8 mouse cellular contexts compared by ENCODE assay signal in genomic region chr10:80792175-80793032, GRCm38 (mm10). TPM values are rescaled to one million over a fixed set of nuclear protein-coding genes. Genes with fewer than 3 reads are reported as not detected.
DNase-seq lines count a peak whose midpoint lies in the region; ATAC-seq and TF ChIP-seq lines count a peak whose summit lies in the region.

No protein-coding gene starts in this region.

- no peak overlapping the region for H3K9ac ChIP-seq in heart, embryonic 11.5 days (ENCODE audit: low read depth, low read length)
- no peak overlapping the region for H3K9ac ChIP-seq in midbrain, postnatal 0 days (replicated peaks; ENCODE audit: low read length, poor library complexity, severe bottlenecking)
- no peak overlapping the region for H3K9ac ChIP-seq in midbrain, embryonic 11.5 days (ENCODE audit: low read length)

- no peak for ATAC-seq in heart, embryonic 11.5 days (replicated peaks; ENCODE audit: insufficient number of reproducible peaks, low FRiP score, low TSS enrichment)
- ATAC-seq in midbrain, postnatal 0 days (ENCODE audit: low FRiP score): no peak
- no peak for ATAC-seq in midbrain, embryonic 11.5 days (ENCODE audit: low FRiP score)

- intact Hi-C loops in heart, postnatal 25 days (cut with DNase I): no loop called here

- H3K4me1 ChIP-seq in heart, embryonic 11.5 days (ENCODE audit: control insufficient read depth, insufficient read depth, low read length): peaks cover 30% of the 10 kb centered on the region
- H3K4me1 ChIP-seq in midbrain, postnatal 0 days (ENCODE audit: insufficient read depth, low read length): peaks cover 7% of the 10 kb centered on the region; the same call in 1 of the 2 replicates
- peaks cover 12% of the 10 kb centered on the region for H3K4me1 ChIP-seq in midbrain, embryonic 11.5 days (ENCODE audit: control insufficient read depth, insufficient read depth, low read length)

- 72% methylated on average over 41 of the region's 41 CpGs for WGBS in heart, embryonic 11.5 days (ENCODE audit: insufficient replicate concordance)
- WGBS in midbrain, postnatal 0 days: 71% methylated on average over 41 of the region's 41 CpGs
- 79% methylated on average over 41 of the region's 41 CpGs for WGBS in midbrain, embryonic 11.5 days

- TF ChIP-seq CTCF in midbrain, postnatal 0 days (IDR thresholded peaks at IDR 0.05): no peak

- H3K4me3 ChIP-seq in heart, embryonic 11.5 days (ENCODE audit: low read depth, low read length): no peak overlapping the region
- no peak overlapping the region for H3K4me3 ChIP-seq in midbrain, postnatal 0 days (ENCODE audit: low read depth, low read length)
- no peak overlapping the region for H3K4me3 ChIP-seq in midbrain, embryonic 11.5 days (ENCODE audit: low read depth, low read length)

- no peak for DNase-seq in heart, postnatal 25 days (ENCODE audit: low spot score)
- DNase-seq in midbrain, postnatal 0 days (ENCODE audit: low spot score): peak; percentile 23
- no peak for DNase-seq in midbrain, embryonic 11.5 days (ENCODE audit: low spot score, missing footprints)
- peak; percentile 85 to 87 for DNase-seq in cerebellum, postnatal 25 days
- DNase-seq in thymus, postnatal 10 days (ENCODE audit: low spot score in 2 of 2): peak; percentile 66 to 76
- no peak for DNase-seq in layer of hippocampus, adult 11-12 months (ENCODE audit: low spot score)
- DNase-seq in spleen, adult 18-20 months: no peak

- peaks cover 57% of the 10 kb centered on the region for H3K36me3 ChIP-seq in heart, embryonic 11.5 days (ENCODE audit: control insufficient read depth, insufficient read depth, low read length)
- H3K36me3 ChIP-seq in midbrain, postnatal 0 days (ENCODE audit: insufficient read depth, low read length): peaks cover 79% of the 10 kb centered on the region
- H3K36me3 ChIP-seq in midbrain, embryonic 11.5 days (ENCODE audit: control insufficient read depth, insufficient read depth, low read length): peaks cover 37% of the 10 kb centered on the region

- no peak overlapping the region for H3K4me2 ChIP-seq in heart, embryonic 11.5 days
- H3K4me2 ChIP-seq in midbrain, postnatal 0 days (ENCODE audit: low read depth, low read length, poor library complexity, severe bottlenecking): no peak overlapping the region
- H3K4me2 ChIP-seq in midbrain, embryonic 11.5 days: no peak overlapping the region

- H3K27ac ChIP-seq in heart, embryonic 11.5 days (ENCODE audit: low read depth, low read length): peak overlapping the region; percentile 6; the same call in 1 of the 2 replicates
- no peak overlapping the region; the same call in 1 of the 2 replicates for H3K27ac ChIP-seq in midbrain, postnatal 0 days (ENCODE audit: low read depth, low read length)
- H3K27ac ChIP-seq in midbrain, embryonic 11.5 days (ENCODE audit: low read depth, low read length): no peak overlapping the region

- no peaks in the 10 kb centered on the region for H3K9me3 ChIP-seq in heart, embryonic 11.5 days (replicated peaks; ENCODE audit: control insufficient read depth, low read length)
- H3K9me3 ChIP-seq in midbrain, postnatal 0 days (ENCODE audit: low read length): no peaks in the 10 kb centered on the region
- no peaks in the 10 kb centered on the region for H3K9me3 ChIP-seq in midbrain, embryonic 11.5 days (ENCODE audit: control insufficient read depth, low read length)

- no peaks in the 10 kb centered on the region for H3K27me3 ChIP-seq in heart, embryonic 11.5 days (ENCODE audit: control insufficient read depth, insufficient read depth, low read length)
- H3K27me3 ChIP-seq in midbrain, postnatal 0 days (ENCODE audit: insufficient read depth, low read length): no peaks in the 10 kb centered on the region
- no peaks in the 10 kb centered on the region for H3K27me3 ChIP-seq in midbrain, embryonic 11.5 days (ENCODE audit: control insufficient read depth, insufficient read depth, low read length)

RNA-seq across cellular contexts. Expression of gene Sf3a2, which starts 5.6 kb away (rescaled TPM):
- polyA plus RNA-seq in heart, embryonic 11.5 days (2014; fragmentation: Nextera tagmentation; extraction: Ambion mirVana): 68.6 and 68.7 TPM in 2 replicates
- total RNA-seq in heart, postnatal 25 days (2021): 10 to 100 TPM; 29.6 to 29.9 TPM
- 18.3 and 34.2 TPM in 2 replicates for total RNA-seq in midbrain, postnatal 0 days (2014; rRNA removed)
- 61.5 and 64.3 TPM in 2 replicates for polyA plus RNA-seq in midbrain, postnatal 0 days (2015; fragmentation: Nextera tagmentation; extraction: Ambion mirVana)
- 92.2 and 104 TPM in 2 replicates for polyA plus RNA-seq in midbrain, embryonic 11.5 days (2014; fragmentation: Nextera tagmentation; extraction: Ambion mirVana)

RNA-seq across cellular contexts. Expression of gene Plekhj1, which starts 6.0 kb away (rescaled TPM):
- 89.0 and 97.7 TPM in 2 replicates for polyA plus RNA-seq in heart, embryonic 11.5 days (2014; fragmentation: Nextera tagmentation; extraction: Ambion mirVana)
- 10 to 100 TPM; 27.4 to 29.7 TPM for total RNA-seq in heart, postnatal 25 days (2021)
- 68.0 and 88.1 TPM in 2 replicates for total RNA-seq in midbrain, postnatal 0 days (2014; rRNA removed)
- polyA plus RNA-seq in midbrain, postnatal 0 days (2015; fragmentation: Nextera tagmentation; extraction: Ambion mirVana): 94.1 and 103 TPM in 2 replicates
- 138 and 151 TPM in 2 replicates for polyA plus RNA-seq in midbrain, embryonic 11.5 days (2014; fragmentation: Nextera tagmentation; extraction: Ambion mirVana)

RNA-seq across cellular contexts. Expression of gene Amh, which starts 12.6 kb away (rescaled TPM):
- polyA plus RNA-seq in heart, embryonic 11.5 days (2014; fragmentation: Nextera tagmentation; extraction: Ambion mirVana): 0.11 TPM in 1 of 2 replicates, not detected in the other
- total RNA-seq in heart, postnatal 25 days (2021): under 1 TPM; 0.39 TPM
- total RNA-seq in midbrain, postnatal 0 days (2014; rRNA removed): 0.82 and 2.9 TPM in 2 replicates
- polyA plus RNA-seq in midbrain, postnatal 0 days (2015; fragmentation: Nextera tagmentation; extraction: Ambion mirVana): not detected in 2 replicates
- polyA plus RNA-seq in midbrain, embryonic 11.5 days (2014; fragmentation: Nextera tagmentation; extraction: Ambion mirVana): not detected in 2 replicates

RNA-seq across cellular contexts. Expression of gene Jsrp1, which starts 20.9 kb away (rescaled TPM):
- 8.0 and 10.0 TPM in 2 replicates for polyA plus RNA-seq in heart, embryonic 11.5 days (2014; fragmentation: Nextera tagmentation; extraction: Ambion mirVana)
- total RNA-seq in heart, postnatal 25 days (2021): under 1 TPM; 0.48 to 0.81 TPM
- not detected in 2 replicates for total RNA-seq in midbrain, postnatal 0 days (2014; rRNA removed)
- 0.83 and 1.1 TPM in 2 replicates for polyA plus RNA-seq in midbrain, postnatal 0 days (2015; fragmentation: Nextera tagmentation; extraction: Ambion mirVana)
- 0.38 and 0.80 TPM in 2 replicates for polyA plus RNA-seq in midbrain, embryonic 11.5 days (2014; fragmentation: Nextera tagmentation; extraction: Ambion mirVana)

RNA-seq across cellular contexts. Expression of gene Oaz1, which starts 34.1 kb away (rescaled TPM):
- polyA plus RNA-seq in heart, embryonic 11.5 days (2014; fragmentation: Nextera tagmentation; extraction: Ambion mirVana): 1,894 and 1,935 TPM in 2 replicates
- total RNA-seq in heart, postnatal 25 days (2021): 100 to 1,000 TPM; 883 to 894 TPM
- 863 and 928 TPM in 2 replicates for total RNA-seq in midbrain, postnatal 0 days (2014; rRNA removed)
- polyA plus RNA-seq in midbrain, postnatal 0 days (2015; fragmentation: Nextera tagmentation; extraction: Ambion mirVana): 1,039 and 1,193 TPM in 2 replicates
- polyA plus RNA-seq in midbrain, embryonic 11.5 days (2014; fragmentation: Nextera tagmentation; extraction: Ambion mirVana): 1,723 and 1,824 TPM in 2 replicates

Comparison
In these comparisons a context has a peak if more than half of its experiments do, and no peak if none do; other contexts are left out.
1. DNase-seq: peak in midbrain, postnatal 0 days (single experiment), cerebellum, postnatal 25 days (2 of 2) and thymus, postnatal 10 days (2 of 2); none in heart, postnatal 25 days (single experiment), midbrain, embryonic 11.5 days (single experiment), layer of hippocampus, adult 11-12 months (single experiment) and spleen, adult 18-20 months (0 of 2).